Mouse (Mus musculus) 3134 (cell line): Measurements from ENCODE around the gene Mfsd4b1.
"Not testable (repeated sequence)": the region's sequence is repeated elsewhere in the genome, so short reads cannot be mapped to it uniquely, and the experiment has no call there.

Experiments
- DNase-seq: peaks from one replicate; pipeline ENCODE4 v3.0.0-alpha.2; 2011; ENCODE audit warnings: low spot score; ENCODE audit not compliant: insufficient read length; ENCODE audit errors: extremely low read depth

Mfsd4b1 gene

GRCm38 (mm10) chr10:40036686-40037560 lies 11.9 kb upstream of the Mfsd4b1 start:
- DNase-seq: no peak

- DNase-seq: no peak
Observed at GRCm38 (mm10) chr10:40034956-40035355, 9.9 kb upstream of the Mfsd4b1 start.

GRCm38 (mm10) chr10:40032897-40033296 lies 7.8 kb upstream of the Mfsd4b1 start:
- DNase-seq: no peak

DNA sequence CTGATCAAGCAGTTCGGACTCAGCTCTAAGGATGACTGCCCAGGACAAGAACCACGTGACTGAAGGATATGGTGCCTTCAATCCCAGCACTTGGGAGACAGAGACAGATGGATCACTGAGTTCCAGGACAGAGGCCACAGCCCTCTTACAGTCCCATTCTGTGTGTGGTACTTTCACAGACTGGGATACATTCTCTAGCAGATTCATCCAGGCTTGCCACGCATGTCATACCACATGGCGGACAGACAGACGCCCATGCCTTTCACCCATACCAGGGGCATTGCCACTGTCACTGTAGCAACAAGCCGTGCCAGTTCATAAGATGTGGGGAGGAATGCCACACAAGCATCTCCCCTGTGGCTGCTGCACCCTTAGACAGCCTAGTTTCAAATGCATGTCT lies 5.6 kb upstream of the Mfsd4b1 start:
- DNase-seq: no peak

GRCm38 (mm10) chr10:40029610-40030009 lies 4.5 kb upstream of the Mfsd4b1 start:
- DNase-seq: no peak

DNA sequence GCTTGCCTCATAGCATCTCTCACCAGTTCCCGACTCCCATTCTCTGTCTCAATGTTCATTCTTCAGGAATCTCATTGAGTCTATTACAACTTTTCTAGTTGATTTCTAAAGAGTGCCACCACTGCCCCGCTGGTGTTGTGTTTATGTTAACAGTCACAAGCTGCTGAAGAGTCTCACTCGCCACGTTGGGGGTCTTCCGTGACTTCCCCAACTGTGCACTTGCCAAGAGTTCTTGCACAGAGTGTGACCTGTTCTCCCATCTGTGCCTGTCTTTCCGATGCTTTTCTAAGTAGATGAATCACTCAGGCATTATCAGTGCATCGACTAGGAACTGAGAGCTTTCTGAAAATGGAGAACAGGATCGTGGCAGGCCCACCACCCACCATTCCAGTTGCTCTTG lies 3.0 kb upstream of the Mfsd4b1 start:
- no peak for DNase-seq

- no peak for DNase-seq
Observed at GRCm38 (mm10) chr10:40026546-40026945, 1.5 kb upstream of the Mfsd4b1 start.

- no peak for DNase-seq
Observed at GRCm38 (mm10) chr10:40025560-40025959, 492 bp upstream of the Mfsd4b1 start.

GRCm38 (mm10) chr10:40020401-40020800 lies 4.7 kb downstream of the Mfsd4b1 start:
- DNase-seq: no peak

GRCm38 (mm10) chr10:40019492-40019891 lies 5.6 kb downstream of the Mfsd4b1 start:
- no peak for DNase-seq

DNA sequence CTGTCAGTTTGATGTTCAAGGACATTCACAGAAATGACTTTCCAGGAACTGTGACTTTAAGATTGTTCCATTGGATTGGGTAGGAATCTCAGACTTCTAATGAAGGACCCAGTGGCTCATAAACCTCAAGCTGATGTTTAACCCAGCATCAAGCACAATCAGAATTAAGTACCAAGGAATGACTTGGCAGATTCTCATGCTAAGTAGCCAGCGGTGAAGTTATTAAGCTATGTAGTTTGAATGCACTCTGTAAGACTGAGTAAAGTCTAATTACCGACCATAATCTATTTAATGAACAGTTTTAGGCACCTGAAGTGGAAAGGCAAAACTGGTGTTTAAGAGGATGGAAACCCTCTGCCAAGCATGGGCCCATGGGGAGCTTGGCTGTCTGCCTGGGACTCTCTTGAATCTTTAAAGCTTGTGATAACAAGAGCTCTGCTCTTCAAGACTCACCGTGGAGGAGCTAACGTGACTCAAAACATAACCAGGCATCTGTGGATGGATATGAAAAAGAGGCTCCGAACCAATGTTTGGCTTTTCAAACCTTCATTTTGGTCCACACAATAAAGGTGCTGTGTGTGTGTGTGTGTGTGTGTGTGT lies 6.7 kb downstream of the Mfsd4b1 start:
- DNase-seq: no peak

DNA sequence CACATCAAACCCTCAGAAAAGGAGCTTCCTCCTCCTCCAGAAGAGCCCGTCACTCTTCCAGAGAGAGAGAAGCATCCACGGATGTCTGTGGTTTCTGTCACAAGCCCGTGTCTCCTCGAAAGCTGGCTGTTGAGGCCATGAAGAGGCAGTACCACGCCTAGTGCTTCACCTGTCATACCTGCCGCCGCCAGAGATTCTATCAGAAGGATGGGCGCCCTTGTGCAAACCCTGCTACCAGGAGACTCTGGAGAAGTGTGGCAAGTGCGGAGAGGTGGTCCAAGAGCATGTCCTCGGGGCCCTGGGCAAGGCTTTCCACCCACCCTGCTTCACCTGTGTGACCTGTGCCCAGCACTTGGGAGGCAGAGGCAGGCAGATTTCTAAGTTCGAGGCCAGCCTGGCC lies 15.5 kb downstream of the Mfsd4b1 start:
- no peak for DNase-seq

GRCm38 (mm10) chr10:40008847-40009246 lies 16.2 kb downstream of the Mfsd4b1 start:
- not testable (repeated sequence) for DNase-seq

DNA sequence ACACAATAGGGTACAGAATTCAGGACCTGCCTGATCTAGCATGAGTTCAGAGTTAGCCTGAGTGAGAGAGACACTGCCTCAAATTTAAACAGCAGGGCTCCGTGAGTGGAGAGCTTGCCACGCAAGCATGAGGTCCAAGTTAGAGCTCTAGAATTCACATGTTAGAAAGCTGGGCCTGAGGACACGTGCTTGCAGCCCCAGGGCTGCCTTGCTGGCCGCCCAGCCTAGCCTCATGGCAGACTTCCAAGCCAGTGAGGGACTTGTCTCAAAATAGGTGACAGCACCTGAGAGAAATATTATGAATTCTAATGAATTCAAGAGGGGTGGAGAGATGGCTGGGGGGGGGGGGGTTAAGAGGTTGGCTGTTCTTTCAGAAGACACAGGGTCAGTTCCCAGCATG lies 17.1 kb downstream of the Mfsd4b1 start:
- DNase-seq: no peak

DNA sequence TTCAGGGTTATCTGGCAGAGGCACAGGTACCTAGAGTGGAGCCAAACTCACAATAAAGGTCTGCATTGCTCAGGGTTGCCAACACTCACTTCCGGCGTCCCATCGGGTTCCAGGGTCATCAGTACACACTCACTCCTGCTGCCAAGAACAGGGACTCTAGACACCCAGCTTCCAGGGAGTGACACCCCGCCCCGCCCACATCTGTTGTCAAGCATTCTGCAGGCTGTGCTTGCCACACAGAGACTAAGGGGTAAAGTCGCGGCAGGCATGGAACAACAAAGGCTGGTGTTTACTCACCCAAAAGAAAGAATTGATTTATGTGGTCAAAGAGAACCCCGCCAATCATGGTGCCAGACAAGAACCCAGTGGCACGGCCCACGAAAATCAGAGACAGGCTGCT lies 18.1 kb downstream of the Mfsd4b1 start:
- no peak for DNase-seq

GRCm38 (mm10) chr10:40000746-40001145 lies 24.3 kb downstream of the Mfsd4b1 start:
- no peak for DNase-seq

DNA sequence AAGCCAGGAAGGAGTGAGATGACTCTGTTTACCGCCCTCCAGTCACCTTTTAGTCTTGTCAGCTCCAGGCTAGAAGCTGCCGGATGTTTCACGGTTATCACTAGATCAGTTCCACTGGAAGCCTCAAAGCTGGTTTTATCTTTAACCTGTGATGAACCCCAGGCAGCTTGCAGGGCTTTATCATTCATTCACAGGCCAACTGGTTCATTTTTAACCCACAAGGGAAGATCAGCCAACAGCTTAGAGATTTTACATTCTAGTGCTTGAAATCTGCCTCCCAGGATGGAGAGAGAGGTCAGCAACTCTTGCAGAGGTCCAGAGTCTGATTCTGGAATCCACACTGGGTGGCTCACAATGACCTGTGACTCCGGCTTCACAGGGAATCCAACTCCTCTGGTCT lies 33.9 kb downstream of the Mfsd4b1 start:
- no peak for DNase-seq

- no peak for DNase-seq
Observed at GRCm38 (mm10) chr10:39986466-39986865, 38.6 kb downstream of the Mfsd4b1 start, which contains the start of gene Mfsd4b5. Gene Mfsd4b5, minus strand, starts transcription at chr10:39986646.

DNA sequence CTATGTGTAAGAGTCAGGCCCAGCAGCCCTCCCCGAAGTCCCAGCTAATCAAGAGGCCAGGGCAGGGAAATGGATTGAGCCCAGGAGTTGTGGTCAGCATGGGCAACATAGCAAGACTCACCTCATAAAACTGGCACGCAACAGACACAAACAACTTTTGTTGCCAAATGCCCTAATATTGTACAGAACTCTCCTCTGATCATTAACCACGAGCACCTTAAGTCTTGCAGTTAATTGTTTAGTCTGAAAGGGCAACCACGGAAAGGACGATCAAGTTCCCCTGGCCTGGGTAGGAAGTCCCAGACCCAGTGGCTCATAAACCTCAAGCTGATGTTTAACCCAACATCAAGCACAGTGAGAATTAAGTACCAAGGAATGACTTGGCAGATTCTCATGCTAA lies 42.5 kb downstream of the Mfsd4b1 start:
- no peak for DNase-seq

- no peak for DNase-seq
Observed at GRCm38 (mm10) chr10:39978231-39978630, 46.8 kb downstream of the Mfsd4b1 start.

GRCm38 (mm10) chr10:39977346-39977745 lies 47.7 kb downstream of the Mfsd4b1 start:
- DNase-seq: no peak

- no peak for DNase-seq
Observed at GRCm38 (mm10) chr10:39975771-39976170, 49.3 kb downstream of the Mfsd4b1 start.
